Mouse (Mus musculus) hindbrain, embryonic 12.5 days (tissue): ENCODE measurements around the gene Npl. TPM values are rescaled to one million over a fixed set of nuclear protein-coding genes. Genes with fewer than 3 reads are reported as not detected.
A peak's percentile ranks its signal among the peaks of the same experiment; 100 is the strongest.

Experiments
- ATAC-seq: fragments of 200-750 bp; cut with Nextera tagmentation; 2 replicates; pipeline ENCODE4 v1.8.0; 2017; ENCODE audit warnings: moderate TSS enrichment; ENCODE audit not compliant: low FRiP score
- H3K27ac ChIP-seq: fragments of 300-500 bp; sonication (generic); 2 replicates; pipeline ENCODE4 v1.5.1; 2016; ENCODE audit warnings: mild to moderate bottlenecking
- H3K27me3 ChIP-seq: fragments of 300-500 bp; sonication (generic); 2 replicates; pipeline ENCODE4 v1.6.1; 2016; ENCODE audit warnings: mild to moderate bottlenecking
- H3K36me3 ChIP-seq: fragments of 300-500 bp; sonication (generic); 2 replicates; pipeline ENCODE4 v1.6.1; 2016; ENCODE audit warnings: mild to moderate bottlenecking
- H3K4me1 ChIP-seq: fragments of 300-500 bp; sonication (generic); 2 replicates; pipeline ENCODE4 v1.6.1; 2016
- H3K4me2 ChIP-seq: fragments of 300-500 bp; sonication (generic); replicated peaks from 2 replicates; pipeline ENCODE4 v1.6.1; 2016; ENCODE audit warnings: mild to moderate bottlenecking
- H3K4me3 ChIP-seq: fragments of 300-500 bp; sonication (generic); 2 replicates; pipeline ENCODE4 v1.5.1; 2016; ENCODE audit warnings: mild to moderate bottlenecking
- H3K9ac ChIP-seq: fragments of 300-500 bp; sonication (generic); 2 replicates; pipeline ENCODE4 v1.6.1; 2016; ENCODE audit warnings: mild to moderate bottlenecking, moderate library complexity
- H3K9me3 ChIP-seq: fragments of 300-500 bp; sonication (generic); replicated peaks from 2 replicates; pipeline ENCODE4 v1.6.1; 2016; ENCODE audit warnings: mild to moderate bottlenecking
- WGBS: fragments of 180-500 bp; shearing (Covaris S2); methylation state at CpG from one replicate; pipeline ENCODE4 v1.1.7; 2016; 5-methylcytosine and 5-hydroxymethylcytosine counted together
- polyA plus RNA-seq: library from polyadenylated mRNA; unstranded; fragments of >200 nt; fragmentation: Nextera tagmentation; extraction: Ambion mirVana; gene quantifications from 2 replicates; pipeline ENCODE4 v1.2.1, GENCODE M21; 2016

Npl gene
- polyA plus RNA-seq, 1 experiment from 2014 or later, result 14.7 TPM

DNA sequence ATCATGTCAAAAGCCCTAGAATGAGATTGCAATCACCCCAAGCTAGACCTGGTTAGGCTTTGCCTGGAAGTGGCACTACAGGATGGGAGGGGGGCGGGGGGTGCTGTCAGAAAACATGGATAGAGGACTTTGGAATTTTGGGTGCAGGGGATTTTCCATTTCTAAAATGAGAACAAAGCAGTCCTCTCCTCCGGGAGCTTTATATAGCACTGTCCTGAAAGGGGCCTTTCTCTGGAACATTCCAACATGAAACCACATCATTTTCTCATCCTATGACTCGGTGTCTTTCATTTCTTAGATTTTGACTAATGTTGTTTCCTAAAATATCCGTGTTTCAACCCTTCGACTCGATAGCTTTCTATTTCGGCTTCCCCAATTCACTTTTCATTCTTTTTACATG, 14.9 kb upstream of the Npl start:
- Histone ChIP-seq H3K27ac (no peak overlapping the region), H3K27me3 (peaks cover 6% of the 10 kb centered on the region; the same call in 1 of the 2 replicates), H3K4me3 (no peak overlapping the region), H3K9ac (no peak overlapping the region), H3K36me3 (no peaks in the 10 kb centered on the region), H3K4me2 (no peak overlapping the region), H3K9me3 (no peaks in the 10 kb centered on the region), H3K4me1 (peaks cover 4% of the 10 kb centered on the region; the same call in 1 of the 2 replicates)
- ATAC-seq, result no peak
- 87% methylated on average over 7 of the region's 7 CpGs for WGBS

GRCm38 (mm10) chr1:153563675-153564074, 13.8 kb upstream of the Npl start:
- H3K36me3 ChIP-seq, result no peaks in the 10 kb centered on the region
- H3K9ac ChIP-seq, result no peak overlapping the region
- ATAC-seq, result no peak
- no peak overlapping the region for H3K27ac ChIP-seq
- WGBS, result 45% methylated on average over 2 of the region's 2 CpGs
- H3K27me3 ChIP-seq, result peaks cover 6% of the 10 kb centered on the region; the same call in 1 of the 2 replicates
- H3K9me3 ChIP-seq, result no peaks in the 10 kb centered on the region
- H3K4me2 ChIP-seq, result no peak overlapping the region
- H3K4me1 ChIP-seq, result peaks cover 4% of the 10 kb centered on the region; the same call in 1 of the 2 replicates
- no peak overlapping the region for H3K4me3 ChIP-seq

- no peak overlapping the region for H3K4me3 ChIP-seq
- no peaks in the 10 kb centered on the region for H3K36me3 ChIP-seq
- H3K4me1 ChIP-seq, result peaks cover 4% of the 10 kb centered on the region; the same call in 1 of the 2 replicates
- no peaks in the 10 kb centered on the region for H3K9me3 ChIP-seq
- 53% methylated on average over 6 of the region's 6 CpGs for WGBS
- no peak overlapping the region for H3K4me2 ChIP-seq
- H3K9ac ChIP-seq, result no peak overlapping the region
- peaks cover 6% of the 10 kb centered on the region; the same call in 1 of the 2 replicates for H3K27me3 ChIP-seq
- ATAC-seq, result no peak
- H3K27ac ChIP-seq, result no peak overlapping the region
These were observed 11.0 kb upstream of the Npl start for GRCm38 (mm10) chr1:153560805-153561204.

- no peak overlapping the region for H3K27ac ChIP-seq
- no peak overlapping the region for H3K9ac ChIP-seq
- peaks cover 4% of the 10 kb centered on the region; the same call in 1 of the 2 replicates for H3K4me1 ChIP-seq
- ATAC-seq, result no peak
- H3K4me2 ChIP-seq, result no peak overlapping the region
- H3K4me3 ChIP-seq, result no peak overlapping the region
- WGBS, result 61% methylated on average over 7 of the region's 7 CpGs
- peaks cover 6% of the 10 kb centered on the region; the same call in 1 of the 2 replicates for H3K27me3 ChIP-seq
- H3K36me3 ChIP-seq, result no peaks in the 10 kb centered on the region
- no peaks in the 10 kb centered on the region for H3K9me3 ChIP-seq
These were observed 9.9 kb upstream of the Npl start for GRCm38 (mm10) chr1:153559701-153560100.

DNA sequence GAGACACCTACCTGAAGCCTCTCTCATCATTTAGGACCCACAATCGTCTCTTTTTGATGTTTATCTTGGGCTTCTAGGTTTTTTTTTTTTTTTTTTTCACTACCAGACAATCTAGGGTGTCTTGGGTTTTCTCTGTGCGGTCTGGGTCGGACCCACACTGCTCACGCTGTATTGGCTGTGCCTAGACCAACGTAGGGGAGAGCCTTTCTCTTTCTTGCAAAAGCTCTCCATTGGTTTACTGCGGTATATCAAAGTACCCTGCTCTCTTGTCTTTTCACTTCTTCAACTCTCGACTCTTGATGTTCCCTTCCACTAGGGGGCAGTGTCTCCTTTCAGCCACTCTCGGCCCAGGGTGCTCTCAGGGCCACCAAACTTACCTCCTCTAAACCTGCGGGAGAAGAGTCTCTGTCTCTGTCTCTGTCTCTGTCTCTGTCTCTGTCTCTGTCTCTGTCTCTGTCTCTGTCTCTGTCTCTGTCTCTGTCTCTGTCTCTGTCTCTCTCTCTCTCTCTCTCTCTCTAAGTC, 9.3 kb upstream of the Npl start:
- no peak overlapping the region for H3K9ac ChIP-seq
- ATAC-seq, result no peak
- H3K9me3 ChIP-seq, result no peaks in the 10 kb centered on the region
- no peak overlapping the region for H3K4me2 ChIP-seq
- no peak overlapping the region for H3K27ac ChIP-seq
- no peak overlapping the region for H3K4me3 ChIP-seq
- peaks cover 6% of the 10 kb centered on the region; the same call in 1 of the 2 replicates for H3K27me3 ChIP-seq
- 19% methylated on average over 9 of the region's 9 CpGs for WGBS
- peaks cover 4% of the 10 kb centered on the region; the same call in 1 of the 2 replicates for H3K4me1 ChIP-seq
- no peaks in the 10 kb centered on the region for H3K36me3 ChIP-seq

- peaks cover 4% of the 10 kb centered on the region; the same call in 1 of the 2 replicates for H3K4me1 ChIP-seq
- no peak overlapping the region for H3K9ac ChIP-seq
These were observed 7.1 kb upstream of the Npl start for GRCm38 (mm10) chr1:153556896-153557295.

DNA sequence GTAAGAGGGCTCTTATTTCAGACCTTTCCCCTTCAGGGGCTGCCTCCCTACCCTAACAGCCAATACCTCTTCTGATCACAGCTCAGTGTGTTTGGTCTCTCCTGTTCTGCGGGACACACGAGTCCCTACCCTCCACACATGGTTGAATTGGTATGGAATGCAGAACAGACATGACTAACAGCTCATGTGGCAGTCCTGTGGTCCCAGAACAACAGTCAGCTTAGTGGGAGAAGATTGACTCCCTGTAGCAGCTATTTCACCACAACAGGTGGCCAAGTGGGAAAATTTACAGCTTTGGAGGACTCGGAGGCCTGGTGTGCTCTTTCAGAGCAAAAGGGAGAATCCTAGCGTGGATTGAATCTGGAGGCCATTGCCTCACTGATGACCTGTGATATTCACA, 6.4 kb upstream of the Npl start:
- ATAC-seq, result no peak
- no peak overlapping the region for H3K4me2 ChIP-seq
- H3K9me3 ChIP-seq, result no peaks in the 10 kb centered on the region
- peaks cover 6% of the 10 kb centered on the region; the same call in 1 of the 2 replicates for H3K27me3 ChIP-seq
- WGBS, result 81% methylated on average over 4 of the region's 4 CpGs
- H3K4me1 ChIP-seq, result peaks cover 4% of the 10 kb centered on the region; the same call in 1 of the 2 replicates
- no peaks in the 10 kb centered on the region for H3K36me3 ChIP-seq
- no peak overlapping the region for H3K4me3 ChIP-seq
- H3K27ac ChIP-seq, result no peak overlapping the region
- H3K9ac ChIP-seq, result no peak overlapping the region

More at GRCm38 (mm10) chr1:153556896-153557295, 7.1 kb upstream of the Npl start:
- H3K4me2 ChIP-seq, result no peak overlapping the region
- 2% methylated on average over 2 of the region's 2 CpGs for WGBS
- no peaks in the 10 kb centered on the region for H3K36me3 ChIP-seq
- peaks cover 6% of the 10 kb centered on the region; the same call in 1 of the 2 replicates for H3K27me3 ChIP-seq
- H3K9me3 ChIP-seq, result no peaks in the 10 kb centered on the region
- no peak overlapping the region for H3K27ac ChIP-seq
- no peak overlapping the region for H3K4me3 ChIP-seq
- peak; percentile 65; the same call in 1 of the 2 replicates for ATAC-seq

GRCm38 (mm10) chr1:153550814-153551213, 969 bp upstream of the Npl start:
- peak; percentile 29; the same call in 1 of the 2 replicates for ATAC-seq
- 25% methylated on average over 3 of the region's 3 CpGs for WGBS

DNA sequence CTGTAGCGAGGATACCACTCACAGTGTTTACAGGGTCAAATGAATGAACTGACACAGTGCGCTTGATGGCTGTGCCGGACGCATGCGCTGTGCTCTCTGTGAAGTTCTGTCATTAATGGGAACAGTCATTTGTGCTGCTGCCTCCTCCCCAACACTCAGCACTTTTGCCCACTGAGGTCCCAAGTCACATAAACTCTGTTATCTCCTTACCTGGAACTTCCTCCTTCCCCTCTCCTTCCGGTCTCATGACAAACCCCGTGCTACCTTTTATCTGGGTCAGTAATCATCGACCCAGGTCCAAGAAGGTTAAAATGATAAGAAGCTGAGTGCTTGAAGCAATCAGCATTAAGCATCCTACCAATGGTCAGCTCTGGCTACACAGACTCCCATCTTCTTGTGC, 2.3 kb downstream of the Npl start:
- H3K27ac ChIP-seq, result no peak overlapping the region
- H3K9ac ChIP-seq, result no peak overlapping the region
- H3K4me3 ChIP-seq, result no peak overlapping the region
- no peak overlapping the region for H3K4me2 ChIP-seq
- 87% methylated on average over 8 of the region's 8 CpGs for WGBS
- H3K9me3 ChIP-seq, result no peaks in the 10 kb centered on the region
- no peak for ATAC-seq
- H3K36me3 ChIP-seq, result no peaks in the 10 kb centered on the region
- H3K4me1 ChIP-seq, result peaks cover 9% of the 10 kb centered on the region
- no peaks in the 10 kb centered on the region for H3K27me3 ChIP-seq

More at GRCm38 (mm10) chr1:153550814-153551213, 969 bp upstream of the Npl start:
- Histone ChIP-seq H3K27ac (no peak overlapping the region), H3K9ac (no peak overlapping the region), H3K4me3 (no peak overlapping the region), H3K4me1 (peaks cover 6% of the 10 kb centered on the region; the same call in 1 of the 2 replicates), H3K4me2 (no peak overlapping the region), H3K27me3 (no peaks in the 10 kb centered on the region), H3K36me3 (no peaks in the 10 kb centered on the region), H3K9me3 (no peaks in the 10 kb centered on the region)

DNA sequence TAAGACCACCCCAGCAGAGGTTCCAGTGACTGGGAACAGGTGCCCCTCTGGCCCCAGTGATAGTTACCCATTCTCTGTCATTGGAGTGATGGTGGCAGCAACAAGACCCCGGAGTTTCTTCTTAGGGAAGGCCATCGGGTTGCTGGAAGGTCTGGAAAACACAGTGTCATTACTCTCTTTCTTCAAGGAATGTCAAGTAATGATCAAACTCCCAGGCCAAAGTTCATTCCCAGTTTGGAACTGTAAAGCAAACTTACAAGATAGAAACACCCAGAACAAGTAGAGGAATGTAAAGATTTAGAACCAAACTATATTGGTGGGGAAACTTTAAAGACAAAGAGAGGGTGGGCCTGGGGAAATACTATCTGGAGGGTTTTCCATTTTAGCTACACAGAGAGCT, 4.6 kb downstream of the Npl start:
- Histone ChIP-seq H3K27me3 (no peaks in the 10 kb centered on the region), H3K4me1 (peaks cover 9% of the 10 kb centered on the region), H3K36me3 (no peaks in the 10 kb centered on the region), H3K9me3 (no peaks in the 10 kb centered on the region), H3K4me3 (no peak overlapping the region), H3K4me2 (no peak overlapping the region), H3K9ac (no peak overlapping the region), H3K27ac (no peak overlapping the region)
- no peak for ATAC-seq
- WGBS, result 81% methylated on average over 2 of the region's 2 CpGs

DNA sequence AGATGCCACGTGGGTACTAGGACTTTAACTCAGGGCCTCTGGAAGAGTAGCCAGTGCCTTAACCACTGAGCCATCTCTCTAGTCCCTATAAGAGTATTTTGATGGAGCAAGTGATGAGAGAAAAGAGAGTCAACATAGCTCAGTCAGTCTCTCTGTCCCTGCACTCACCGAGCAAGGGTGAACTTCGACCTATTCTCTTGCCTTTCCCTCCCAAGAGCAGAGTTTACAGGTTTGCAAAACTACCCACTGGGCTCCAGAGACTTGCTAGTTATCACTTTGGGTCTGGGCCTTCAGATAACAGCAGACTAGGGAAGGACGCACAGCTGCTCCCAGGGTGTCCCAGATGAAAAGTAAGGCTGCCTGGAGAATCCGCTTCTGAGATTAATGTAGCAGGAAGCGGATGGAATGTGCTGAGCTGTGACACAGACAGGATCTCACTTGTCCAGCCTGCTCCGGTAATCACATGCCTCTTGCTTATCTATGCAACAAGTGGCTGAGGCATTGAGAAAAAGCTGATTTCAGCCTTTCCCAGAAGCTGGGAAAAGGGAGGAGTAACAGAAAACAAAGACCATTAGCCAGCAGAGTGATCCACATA, 7.0 kb downstream of the Npl start:
- ATAC-seq, result no peak
- WGBS, result 53% methylated on average over 7 of the region's 7 CpGs
- peaks cover 7% of the 10 kb centered on the region; the same call in 1 of the 2 replicates for H3K4me1 ChIP-seq
- H3K27me3 ChIP-seq, result no peaks in the 10 kb centered on the region
- no peak overlapping the region for H3K4me2 ChIP-seq
- no peaks in the 10 kb centered on the region for H3K9me3 ChIP-seq
- H3K4me3 ChIP-seq, result no peak overlapping the region
- no peak overlapping the region for H3K9ac ChIP-seq
- H3K27ac ChIP-seq, result no peak overlapping the region
- H3K36me3 ChIP-seq, result no peaks in the 10 kb centered on the region

DNA sequence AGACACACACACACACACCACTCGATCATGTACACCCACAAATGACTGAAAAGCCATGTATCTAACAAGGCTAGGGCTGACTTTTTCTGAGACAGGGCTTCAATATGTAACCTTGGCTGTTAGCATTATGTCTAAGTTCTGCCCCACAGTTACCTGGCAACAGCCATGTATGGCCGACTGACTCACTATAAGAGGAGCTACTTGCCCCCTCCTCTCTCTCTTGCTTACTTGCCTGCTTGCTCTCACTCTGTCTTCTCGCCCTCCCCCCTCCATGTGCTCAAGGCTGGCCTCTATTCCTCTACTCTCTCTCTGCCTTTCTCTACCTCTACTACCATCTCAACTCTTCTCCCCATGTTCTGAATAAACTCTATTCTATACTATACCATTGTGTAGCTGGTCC, 9.1 kb downstream of the Npl start:
- 56% methylated on average over 3 of the region's 3 CpGs for WGBS
- H3K9me3 ChIP-seq, result no peaks in the 10 kb centered on the region

More for the DNA sequence above, 9.1 kb downstream of the Npl start:
- H3K27me3 ChIP-seq, result no peaks in the 10 kb centered on the region
- no peak overlapping the region for H3K9ac ChIP-seq
- no peak overlapping the region for H3K4me2 ChIP-seq
- peak overlapping the region; percentile 64 for H3K27ac ChIP-seq
- no peaks in the 10 kb centered on the region for H3K36me3 ChIP-seq
- peak; percentile 49 for ATAC-seq
- H3K4me3 ChIP-seq, result no peak overlapping the region
- peaks cover 7% of the 10 kb centered on the region; the same call in 1 of the 2 replicates for H3K4me1 ChIP-seq
